Mouse (Mus musculus) heart, adult 18-20 months (tissue): ENCODE measurements around the gene Ddx42. TPM values are rescaled to one million over a fixed set of nuclear protein-coding genes. Genes with fewer than 3 reads are reported as not detected.

Experiments
- total RNA-seq, 2 experiments: library from RNA; stranded (reverse); gene quantifications; 2 replicates each; pipeline ENCODE4 v1.2.3; 2021

Ddx42 gene
- total RNA-seq, 2 experiments from 2014 or later, result 24.1 to 26.7 TPM

Other genes with a start within 250 kb of the Ddx42 start
- 10 to 100 TPM; 22.2 to 25.1 TPM for gene Ace, start 249.0 kb upstream of the Ddx42 start, total RNA-seq
- not detected for gene Ace3, start 222.3 kb upstream of the Ddx42 start, total RNA-seq
- gene Kcnh6, start 208.8 kb upstream of the Ddx42 start, total RNA-seq, result under 1 TPM in 1 of 2 experiments, not detected in 1; 0.15 TPM
- gene Dcaf7, start 180.1 kb upstream of the Ddx42 start, total RNA-seq, result 10 to 100 TPM; 40.0 to 41.6 TPM
- gene Taco1, start 150.9 kb upstream of the Ddx42 start, total RNA-seq, result 10 to 100 TPM; 65.6 to 68.9 TPM
- gene Map3k3, start 132.3 kb upstream of the Ddx42 start, total RNA-seq, result 10 to 100 TPM; 35.0 to 37.3 TPM
- not detected for gene Gm10840, start 56.1 kb upstream of the Ddx42 start, total RNA-seq
- 10 to 100 TPM in 1 of 2 experiments, 1 to 10 TPM in 1; 3.5 to 12.3 TPM for gene Limd2, start 56.1 kb upstream of the Ddx42 start, total RNA-seq
- gene Strada, start 14.8 kb upstream of the Ddx42 start, total RNA-seq, result 1 to 10 TPM; 6.2 to 8.0 TPM
- gene Ccdc47, start 582 bp upstream of the Ddx42 start, total RNA-seq, result 10 to 100 TPM; 70.0 to 74.0 TPM
- gene Ftsj3, start 39.2 kb downstream of the Ddx42 start, total RNA-seq, result 10 to 100 TPM; 19.5 to 23.2 TPM
- gene Psmc5, start 39.2 kb downstream of the Ddx42 start, total RNA-seq, result 100 to 1,000 TPM; 109 TPM
- gene Smarcd2, start 56.0 kb downstream of the Ddx42 start, total RNA-seq, result 10 to 100 TPM; 12.3 to 19.0 TPM
- not detected for gene Tcam1, start 59.7 kb downstream of the Ddx42 start, total RNA-seq
- gene Gh, start 84.9 kb downstream of the Ddx42 start, total RNA-seq, result not detected
- 10 to 100 TPM in 1 of 2 experiments, 1 to 10 TPM in 1; 2.0 to 14.1 TPM for gene Cd79b, start 97.8 kb downstream of the Ddx42 start, total RNA-seq
- 10 to 100 TPM; 22.6 to 23.8 TPM for gene Scn4a, start 136.4 kb downstream of the Ddx42 start, total RNA-seq
- gene Prr29, start 148.5 kb downstream of the Ddx42 start, total RNA-seq, result 1 to 10 TPM in 1 of 2 experiments, under 1 TPM in 1; 0.57 to 1.3 TPM
- gene Icam2, start 171.1 kb downstream of the Ddx42 start, total RNA-seq, result 10 to 100 TPM; 19.2 to 24.5 TPM